Mouse (Mus musculus): ENCODE measurements around the gene Clec11a. TPM values are rescaled to one million over a fixed set of nuclear protein-coding genes. Genes with fewer than 3 reads are reported as not detected.

Clec11a gene
- 1 to 10 TPM; 2.5 to 2.8 TPM for total RNA-seq (2021)

GRCm38 (mm10) chr7:44306516-44307240 lies at the start of gene Clec11a:
TSS of gene Clec11a (minus strand) at chr7:44306902.
- no peak for DNase-seq (ENCODE audit: extremely low spot score in 1 of 2, low spot score in 2 of 2)
- intact Hi-C loops (cut with DNase I): loop anchor here (5.0 kb wide), 1 partner anchor 39 kb away; no protein-coding TSS in a partner anchor

- intact Hi-C loops (cut with DNase I): no loop called here
- DNase-seq (ENCODE audit: extremely low spot score in 1 of 2, low spot score in 2 of 2): no peak
These were observed 48.7 kb upstream of the Clec11a start for GRCm38 (mm10) chr7:44355411-44355810.

- intact Hi-C loops (cut with DNase I): no loop called here
- DNase-seq (ENCODE audit: extremely low spot score in 1 of 2, low spot score in 2 of 2): peak in 1 of 2 experiments; percentile 51
These were observed 47.1 kb upstream of the Clec11a start for GRCm38 (mm10) chr7:44353601-44354340.

- intact Hi-C loops (cut with DNase I): no loop called here
- peak in 1 of 2 experiments; percentile 59 for DNase-seq (ENCODE audit: extremely low spot score in 1 of 2, low spot score in 2 of 2)
These were observed 46.3 kb upstream of the Clec11a start for GRCm38 (mm10) chr7:44352750-44353600.

GRCm38 (mm10) chr7:44351881-44352749 lies 45.4 kb upstream of the Clec11a start:
- DNase-seq (ENCODE audit: extremely low spot score in 1 of 2, low spot score in 2 of 2): peak in 1 of 2 experiments; percentile 59
- intact Hi-C loops (cut with DNase I): loop anchor here (2.0 kb wide), 1 partner anchor 89 kb away; no protein-coding TSS in a partner anchor

GRCm38 (mm10) chr7:44350957-44351711 lies 44.4 kb upstream of the Clec11a start:
- DNase-seq (ENCODE audit: extremely low spot score in 1 of 2, low spot score in 2 of 2): peak; percentile 79 to 86
- intact Hi-C loops (cut with DNase I): loop anchor here (2.0 kb wide), 1 partner anchor 88 kb away; no protein-coding TSS in a partner anchor

GRCm38 (mm10) chr7:44349043-44349442 lies 42.3 kb upstream of the Clec11a start:
- peak in 1 of 2 experiments; percentile 47 for DNase-seq (ENCODE audit: extremely low spot score in 1 of 2, low spot score in 2 of 2)
- intact Hi-C loops (cut with DNase I): no loop called here

GRCm38 (mm10) chr7:44344622-44345021 lies 37.9 kb upstream of the Clec11a start:
- intact Hi-C loops (cut with DNase I): no loop called here
- no peak for DNase-seq (ENCODE audit: extremely low spot score in 1 of 2, low spot score in 2 of 2)

- DNase-seq (ENCODE audit: extremely low spot score in 1 of 2, low spot score in 2 of 2): peak in 1 of 2 experiments; percentile 47
- intact Hi-C loops (cut with DNase I): no loop called here
These were observed 36.8 kb upstream of the Clec11a start for GRCm38 (mm10) chr7:44343459-44344015.

- intact Hi-C loops (cut with DNase I): no loop called here
- DNase-seq (ENCODE audit: extremely low spot score in 1 of 2, low spot score in 2 of 2): no peak
These were observed 35.0 kb upstream of the Clec11a start for GRCm38 (mm10) chr7:44341714-44342113.

- intact Hi-C loops (cut with DNase I): no loop called here
- no peak for DNase-seq (ENCODE audit: extremely low spot score in 1 of 2, low spot score in 2 of 2)
These were observed 34.4 kb upstream of the Clec11a start for GRCm38 (mm10) chr7:44341119-44341518.

- no peak for DNase-seq (ENCODE audit: extremely low spot score in 1 of 2, low spot score in 2 of 2)
- intact Hi-C loops (cut with DNase I): no loop called here
These were observed 33.5 kb upstream of the Clec11a start for GRCm38 (mm10) chr7:44340226-44340625.

- intact Hi-C loops (cut with DNase I): no loop called here
These were observed 30.6 kb upstream of the Clec11a start for GRCm38 (mm10) chr7:44337121-44337849.

GRCm38 (mm10) chr7:44336046-44337021 lies 29.6 kb upstream of the Clec11a start:
- intact Hi-C loops (cut with DNase I): no loop called here
- peak in 1 of 2 experiments; percentile 67 for DNase-seq (ENCODE audit: extremely low spot score in 1 of 2, low spot score in 2 of 2)

More at GRCm38 (mm10) chr7:44337121-44337849, 30.6 kb upstream of the Clec11a start:
- no peak for DNase-seq (ENCODE audit: extremely low spot score in 1 of 2, low spot score in 2 of 2)
